Mouse (Mus musculus) lung, adult 18-20 months (tissue): Measurements from ENCODE around the gene Glrx5.

ENCODE experiments used
- DNase-seq, 2 experiments: peaks; one replicate each; pipeline ENCODE4 v3.0.0; 2022; ENCODE audit warnings: mixed read lengths in 2 of 2

Glrx5 gene

GRCm38 (mm10) chr12:105004956-105005714 is 27.4 kb upstream of the Glrx5 start:
- no peak for DNase-seq

GRCm38 (mm10) chr12:105005715-105005972 is 26.8 kb upstream of the Glrx5 start:
- peak; percentile 48 to 58 for DNase-seq

GRCm38 (mm10) chr12:105008150-105008549 is 24.3 kb upstream of the Glrx5 start:
- no peak for DNase-seq

GRCm38 (mm10) chr12:105008752-105009178 is 23.7 kb upstream of the Glrx5 start:
- peak; percentile 79 to 85 for DNase-seq

- peak; percentile 69 to 75 for DNase-seq
Observed at GRCm38 (mm10) chr12:105009370-105010212, 22.9 kb upstream of the Glrx5 start, which contains the start of gene Syne3. Gene Syne3 (minus strand): TSS chr12:105009809.

- no peak for DNase-seq
Observed at GRCm38 (mm10) chr12:105010213-105010790, 22.2 kb upstream of the Glrx5 start.

GRCm38 (mm10) chr12:105011589-105011988 is 20.9 kb upstream of the Glrx5 start:
- no peak for DNase-seq

- no peak for DNase-seq
Observed at GRCm38 (mm10) chr12:105012314-105012713, 20.2 kb upstream of the Glrx5 start.

GRCm38 (mm10) chr12:105013065-105013464 is 19.4 kb upstream of the Glrx5 start:
- peak; percentile 73 to 81 for DNase-seq

- DNase-seq, result no peak
Observed at GRCm38 (mm10) chr12:105016199-105016598, 16.3 kb upstream of the Glrx5 start.

- no peak for DNase-seq
Observed at GRCm38 (mm10) chr12:105016639-105017038, 15.8 kb upstream of the Glrx5 start.

GRCm38 (mm10) chr12:105019359-105020219 is 12.9 kb upstream of the Glrx5 start:
- peak; percentile 64 to 71 for DNase-seq

- DNase-seq, result no peak
Observed at GRCm38 (mm10) chr12:105021441-105022069, 10.9 kb upstream of the Glrx5 start.

GRCm38 (mm10) chr12:105022141-105022540 is 10.3 kb upstream of the Glrx5 start:
- DNase-seq, result no peak

GRCm38 (mm10) chr12:105022776-105023175 is 9.7 kb upstream of the Glrx5 start:
- no peak for DNase-seq

- DNase-seq, result peak; percentile 48 to 65
Observed at GRCm38 (mm10) chr12:105025271-105025946, 7.1 kb upstream of the Glrx5 start.

GRCm38 (mm10) chr12:105025947-105026586 is 6.4 kb upstream of the Glrx5 start:
- DNase-seq, result no peak

GRCm38 (mm10) chr12:105027323-105027991 is 5.0 kb upstream of the Glrx5 start:
- DNase-seq, result peak; percentile 82 to 85

GRCm38 (mm10) chr12:105029890-105030289 is 2.6 kb upstream of the Glrx5 start:
- no peak for DNase-seq
